Mouse (Mus musculus): ENCODE measurements at regions not wholly inside any gene's neighbourhood (a gene's known extent, or its start where the extent isn't known, plus 50 kb on each side); places are given as distances from the start of the nearest gene placed in this dataset.

DNA sequence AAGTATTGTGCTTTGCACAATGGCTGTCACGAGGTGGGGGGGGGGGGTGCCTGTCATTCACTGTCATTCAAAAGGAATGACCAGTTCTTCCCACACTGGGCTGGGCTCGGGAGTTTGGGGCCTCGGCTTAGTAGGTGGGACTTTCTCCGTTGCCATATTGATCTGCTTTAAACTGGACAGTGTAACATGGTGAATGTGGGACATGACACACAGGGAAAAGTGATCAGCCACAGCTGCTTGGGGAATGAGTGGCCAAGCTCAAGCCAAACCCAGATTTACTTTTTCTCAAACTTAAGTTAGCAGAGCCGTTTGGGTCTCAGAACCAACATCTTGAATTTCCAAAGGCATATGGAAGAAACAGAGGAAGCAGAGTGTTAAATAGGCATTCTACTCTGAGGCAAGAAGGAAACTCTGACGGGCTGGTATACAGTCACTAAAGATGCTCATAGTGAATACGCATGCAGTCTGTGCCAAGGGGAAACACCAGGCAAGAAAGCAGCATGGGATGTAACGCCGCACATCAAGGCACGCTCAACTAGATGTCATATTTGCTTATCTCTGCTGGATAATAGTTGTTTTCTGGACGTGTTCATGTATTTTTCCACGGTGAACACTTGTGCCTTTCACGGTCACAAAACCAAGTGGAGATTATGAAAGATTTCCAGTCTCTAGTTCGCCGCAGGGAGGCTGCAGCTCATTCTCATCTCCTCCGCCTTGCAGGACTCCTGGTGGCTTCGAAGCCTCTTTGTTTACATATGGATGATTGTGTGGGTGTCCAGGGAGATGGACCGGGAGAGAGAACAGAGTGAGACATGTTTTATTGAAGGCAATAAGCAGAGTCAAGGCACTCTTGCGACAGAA lies 72.3 kb upstream of the 1700024P04Rik start:
- no peak for TF ChIP-seq POLR2A (IDR thresholded peaks at IDR 0.05; ENCODE audit: low read depth, low read length)
- TF ChIP-seq CTCF (IDR thresholded peaks at IDR 0.05; ENCODE audit: borderline replicate concordance, insufficient read depth, low read length): no peak

All from embryonic fibroblast, embryonic 13.5 days (primary cell).